Mouse (Mus musculus) MEL (cell line): ENCODE measurements at regions not wholly inside any gene's neighbourhood (a gene's known extent, or its start where the extent isn't known, plus 50 kb on each side); places are given as distances from the start of the nearest gene placed in this dataset.

Experiments
- DNase-seq: peaks from one replicate; pipeline ENCODE4 v3.0.0; 2011; ENCODE audit warnings: low read depth, low spot score
- H3K27ac ChIP-seq: 2 replicates; pipeline ENCODE4 v1.5.1; 2012; ENCODE audit warnings: low read depth, mild to moderate bottlenecking, control low read depth, low read length, moderate library complexity; ENCODE audit not compliant: control insufficient read depth
- H3K27me3 ChIP-seq, 2 experiments: fragments of 150-350 bp in 1 of 2; sonication (generic) in 1 of 2; 2 replicates each; pipeline ENCODE4 v1.6.1; 2012; ENCODE audit warnings: low read length in 2 of 2, mild to moderate bottlenecking in 2 of 2, improper control_type of control experiment in 1 of 2, moderate library complexity in 1 of 2; ENCODE audit not compliant: insufficient read depth in 2 of 2, control insufficient read depth in 1 of 2
- H3K36me3 ChIP-seq, 2 experiments: 2 replicates each; pipeline ENCODE4 v1.6.1; 2012 to 2014; ENCODE audit warnings: low read length in 2 of 2, improper control_type of control experiment in 1 of 2, inconsistent platforms in 1 of 2, mild to moderate bottlenecking in 1 of 2; ENCODE audit not compliant: insufficient read depth in 2 of 2, control insufficient read depth in 1 of 2
- H3K4me1 ChIP-seq, 2 experiments: fragments of 150-350 bp in 1 of 2; sonication (generic) in 1 of 2; 2 replicates each; pipeline ENCODE4 v1.6.1; 2012; ENCODE audit warnings: low read length in 2 of 2, improper control_type of control experiment in 1 of 2, mild to moderate bottlenecking in 1 of 2; ENCODE audit not compliant: insufficient read depth in 2 of 2, control insufficient read depth in 1 of 2
- H3K4me3 ChIP-seq, 2 experiments: fragments of 150-350 bp in 1 of 2; sonication (generic) in 1 of 2; 2 replicates each; pipeline ENCODE4 v1.5.1; 2012; ENCODE audit warnings: low read depth in 2 of 2, low read length in 2 of 2, mild to moderate bottlenecking in 2 of 2, moderate library complexity in 2 of 2, control low read depth in 1 of 2, improper control_type of control experiment in 1 of 2; ENCODE audit not compliant: control insufficient read depth in 1 of 2, insufficient read depth in 1 of 2
- H3K79me2 ChIP-seq: 2 replicates; pipeline ENCODE4 v1.6.1; 2012; ENCODE audit warnings: mild to moderate bottlenecking, low read length, moderate library complexity; ENCODE audit not compliant: control insufficient read depth, poor library complexity, insufficient read depth
- H3K9ac ChIP-seq: 2 replicates; pipeline ENCODE4 v1.6.1; 2012; ENCODE audit warnings: low read depth, mild to moderate bottlenecking, control low read depth, low read length, moderate library complexity; ENCODE audit not compliant: control insufficient read depth, poor library complexity, severe bottlenecking
- H3K9me3 ChIP-seq: fragments of 150-350 bp; sonication (generic); replicated peaks from 2 replicates; pipeline ENCODE4 v1.6.1; 2012; ENCODE audit warnings: mild to moderate bottlenecking, low read length, improper control_type of control experiment, moderate library complexity; ENCODE audit not compliant: insufficient read depth
- BHLHE40 ChIP-seq: IDR thresholded peaks from 2 replicates; pipeline ENCODE4 v1.6.1; 2012; ENCODE audit warnings: low read depth, mild to moderate bottlenecking, inconsistent platforms, low read length, improper control_type of control experiment, borderline replicate concordance
- CTCF ChIP-seq, 3 experiments: IDR thresholded peaks in 2 of 3; conservative IDR thresholded peaks in 1 of 3; 2 replicates each; pipeline ENCODE4 v1.5.1; 2011 to 2012; ENCODE audit warnings: low read length in 3 of 3, low read depth in 2 of 3, mild to moderate bottlenecking in 2 of 3, improper control_type of control experiment in 1 of 3, inconsistent platforms in 1 of 3, mixed read lengths in 1 of 3, moderate library complexity in 1 of 3; ENCODE audit not compliant: control insufficient read depth in 1 of 3, insufficient read depth in 1 of 3, poor library complexity in 1 of 3, severe bottlenecking in 1 of 3
- E2F4 ChIP-seq: IDR thresholded peaks from 2 replicates; pipeline ENCODE4 v1.6.1; 2011; ENCODE audit warnings: low read depth, low read length, improper control_type of control experiment, borderline replicate concordance
- EP300 ChIP-seq, 2 experiments: IDR thresholded peaks; 2 replicates each; pipeline ENCODE4 v1.6.1; 2011; ENCODE audit warnings: improper control_type of control experiment in 2 of 2, low read length in 2 of 2, low read depth in 1 of 2, mild to moderate bottlenecking in 1 of 2
- GABPA ChIP-seq: IDR thresholded peaks from 2 replicates; pipeline ENCODE4 v1.6.1; 2012; ENCODE audit warnings: low read depth, mild to moderate bottlenecking, inconsistent platforms, low read length, improper control_type of control experiment, moderate library complexity
- HCFC1 ChIP-seq: IDR thresholded peaks from 2 replicates; pipeline ENCODE4 v1.6.1; 2012; ENCODE audit warnings: low read depth, mild to moderate bottlenecking, inconsistent platforms, low read length, improper control_type of control experiment, moderate library complexity
- JUND ChIP-seq: IDR thresholded peaks from 2 replicates; pipeline ENCODE4 v1.6.1; 2011; ENCODE audit warnings: low read depth, mild to moderate bottlenecking, improper control_type of control experiment, low read length
- MXI1 ChIP-seq: IDR thresholded peaks from 2 replicates; pipeline ENCODE4 v1.6.1; 2011; ENCODE audit warnings: mild to moderate bottlenecking, low read depth, low read length, improper control_type of control experiment
- MYB ChIP-seq: IDR thresholded peaks from 2 replicates; pipeline ENCODE4 v1.6.1; 2011; ENCODE audit warnings: mild to moderate bottlenecking, low read depth, low read length, improper control_type of control experiment
- NELFE ChIP-seq: IDR thresholded peaks from 2 replicates; pipeline ENCODE4 v1.6.1; 2011; ENCODE audit warnings: low read depth, low read length, improper control_type of control experiment
- RAD21 ChIP-seq: IDR thresholded peaks from 2 replicates; pipeline ENCODE4 v1.6.1; 2011; ENCODE audit warnings: mild to moderate bottlenecking, low read depth, low read length, improper control_type of control experiment
- SMC3 ChIP-seq: IDR thresholded peaks from 2 replicates; pipeline ENCODE4 v1.6.1; 2011; ENCODE audit warnings: low read depth, low read length, improper control_type of control experiment
- TCF12 ChIP-seq: IDR thresholded peaks from 2 replicates; pipeline ENCODE4 v1.6.1; 2014; ENCODE audit warnings: low read depth, mild to moderate bottlenecking, inconsistent platforms, low read length, improper control_type of control experiment, moderate library complexity
- UBTF ChIP-seq: IDR thresholded peaks from 2 replicates; pipeline ENCODE4 v1.6.1; 2012; ENCODE audit warnings: low read depth, mild to moderate bottlenecking, inconsistent platforms, low read length, improper control_type of control experiment, moderate library complexity, borderline replicate concordance; ENCODE audit not compliant: insufficient read depth
- USF1 ChIP-seq: IDR thresholded peaks from 2 replicates; pipeline ENCODE4 v1.6.1; 2014; ENCODE audit warnings: low read depth, mild to moderate bottlenecking, inconsistent platforms, low read length, improper control_type of control experiment, moderate library complexity
- ZC3H11A ChIP-seq: IDR thresholded peaks from 2 replicates; pipeline ENCODE4 v1.6.1; 2012; ENCODE audit warnings: low read depth, mild to moderate bottlenecking, inconsistent platforms, low read length, improper control_type of control experiment
- ZMIZ1 ChIP-seq: IDR thresholded peaks from 2 replicates; pipeline ENCODE4 v1.6.1; 2012; ENCODE audit warnings: low read depth, mild to moderate bottlenecking, inconsistent platforms, low read length, improper control_type of control experiment, moderate library complexity
- ZNF384 ChIP-seq: IDR thresholded peaks from 2 replicates; pipeline ENCODE4 v1.6.1; 2012; ENCODE audit warnings: low read depth, mild to moderate bottlenecking, inconsistent platforms, low read length, improper control_type of control experiment

DNA sequence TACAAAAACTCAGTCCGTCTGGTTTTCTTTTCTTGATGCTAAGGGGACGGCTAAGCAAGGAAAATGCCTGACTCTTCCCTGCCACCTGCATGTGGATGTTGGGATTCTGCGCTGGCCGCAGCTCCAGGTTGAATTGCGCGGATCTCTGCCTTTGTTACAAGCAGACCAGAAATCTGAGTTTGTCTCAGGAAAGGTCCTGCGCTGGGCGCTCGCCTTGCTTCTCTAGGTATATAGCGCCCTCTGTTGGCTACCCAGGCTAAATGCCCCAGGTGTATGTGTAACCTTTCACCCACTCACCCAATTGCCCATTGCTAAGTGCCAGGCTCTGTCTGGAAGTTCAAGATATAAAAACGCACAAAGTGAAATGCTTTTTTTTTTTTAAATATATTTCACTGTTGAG is 51.2 kb upstream of the Slc7a1 start:
- peak; percentile 95 for TF ChIP-seq RAD21
- no peak for TF ChIP-seq MYB
- peak; percentile 89 for TF ChIP-seq ZC3H11A
- TF ChIP-seq BHLHE40: no peak
- TF ChIP-seq USF1: no peak
- TF ChIP-seq ZMIZ1: no peak
- no peak for TF ChIP-seq TCF12
- no peak for TF ChIP-seq JUND
- no peak for TF ChIP-seq EP300 (IDR thresholded peaks at IDR 0.05; ENCODE audit: low read depth in 1 of 2, low read length in 2 of 2)
- no peak for TF ChIP-seq MXI1
- no peak for TF ChIP-seq UBTF
- no peak for TF ChIP-seq ZNF384
- TF ChIP-seq SMC3: peak; percentile 95
- no peak for TF ChIP-seq GABPA
- TF ChIP-seq NELFE: no peak
- no peak for TF ChIP-seq HCFC1
- TF ChIP-seq E2F4: no peak
- TF ChIP-seq CTCF (IDR thresholded peaks at IDR 0.05 in 2 of 3, conservative IDR thresholded peaks at IDR 0.05 in 1 of 3; ENCODE audit: control insufficient read depth in 1 of 3, insufficient read depth in 1 of 3, low read depth in 2 of 3, low read length in 3 of 3, poor library complexity in 1 of 3, severe bottlenecking in 1 of 3): peak; percentile 80 to 96 (median 86)
- TF ChIP-seq, all 39 proteins: peak for 4
- H3K27ac ChIP-seq: no peak overlapping the region
- H3K4me3 ChIP-seq: no peak overlapping the region
- H3K9ac ChIP-seq: no peak overlapping the region
- H3K9me3 ChIP-seq: no peaks in the 10 kb centered on the region
- H3K4me1 ChIP-seq: no peaks in the 10 kb centered on the region
- H3K36me3 ChIP-seq: no peaks in the 10 kb centered on the region
- H3K27me3 ChIP-seq: no peaks in the 10 kb centered on the region
- DNase-seq: peak; percentile 73
- no peaks in the 10 kb centered on the region for H3K79me2 ChIP-seq
